Mouse (Mus musculus) testis, adult 2 months (tissue): ENCODE data around the gene Gm5105. TPM values are rescaled to one million over a fixed set of nuclear protein-coding genes. Genes with fewer than 3 reads are reported as not detected.

Source experiments
- H3K27ac ChIP-seq: fragments of 200-500 bp; 2 replicates; pipeline ENCODE4 v1.5.1; 2012; ENCODE audit warnings: low read depth, low read length; ENCODE audit not compliant: control insufficient read depth, insufficient read depth
- H3K27me3 ChIP-seq: fragments of 200-500 bp; 2 replicates; pipeline ENCODE4 v1.6.1; 2012; ENCODE audit warnings: mild to moderate bottlenecking, low read length, moderate library complexity; ENCODE audit not compliant: control insufficient read depth, insufficient read depth
- H3K36me3 ChIP-seq: fragments of 200-500 bp; 2 replicates; pipeline ENCODE4 v1.6.1; 2012; ENCODE audit warnings: mild to moderate bottlenecking, low read length; ENCODE audit not compliant: control insufficient read depth, insufficient read depth
- H3K4me1 ChIP-seq: fragments of 200-500 bp; 2 replicates; pipeline ENCODE4 v1.6.1; 2012; ENCODE audit warnings: low read length; ENCODE audit not compliant: control insufficient read depth, insufficient read depth
- H3K4me3 ChIP-seq: fragments of 200-500 bp; 2 replicates; pipeline ENCODE4 v1.5.1; 2012; ENCODE audit warnings: low read depth, mild to moderate bottlenecking, low read length, moderate library complexity, mixed read lengths; ENCODE audit not compliant: control insufficient read depth
- CTCF ChIP-seq: fragments of 200-500 bp; IDR thresholded peaks from 2 replicates; pipeline ENCODE4 v1.5.1; 2012; ENCODE audit warnings: low read depth, mild to moderate bottlenecking, inconsistent platforms, low read length, moderate library complexity; ENCODE audit not compliant: control insufficient read depth, insufficient read depth, insufficient replicate concordance
- POLR2A ChIP-seq: fragments of 200-500 bp; IDR thresholded peaks from 2 replicates; pipeline ENCODE4 v1.6.1; 2012; ENCODE audit warnings: low read depth, mild to moderate bottlenecking, inconsistent platforms, low read length, moderate library complexity; ENCODE audit not compliant: control insufficient read depth
- polyA plus RNA-seq: library from polyadenylated mRNA; depleted of rRNA; stranded (reverse); fragments of >200 nt; gene quantifications from 2 replicates; pipeline ENCODE4 v1.2.3, GENCODE M21; 2012; rRNA removed

Gene Gm5105
- polyA plus RNA-seq, 1 experiment, result not detected

DNA sequence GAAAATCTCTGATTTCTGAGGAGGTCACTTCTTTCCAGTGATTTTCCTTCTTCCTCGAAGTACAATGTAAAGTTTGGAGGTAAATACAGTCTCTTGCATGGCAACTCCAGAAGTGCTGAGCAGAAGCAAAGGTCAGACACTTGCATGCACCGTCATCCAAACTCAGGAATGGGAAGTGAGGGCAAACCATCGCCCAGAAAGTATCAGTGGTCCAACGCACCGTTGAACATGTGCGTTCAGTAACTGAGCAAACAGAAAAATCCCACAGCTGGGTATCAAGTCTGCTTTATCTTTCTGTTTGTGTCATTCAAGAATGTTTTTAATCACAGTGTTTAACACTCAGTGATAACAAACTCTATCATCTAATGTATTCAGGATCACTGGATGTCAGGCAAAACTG lies 64.6 kb downstream of the Gm5105 start:
- Histone ChIP-seq H3K27me3 (no peaks in the 10 kb centered on the region; the same call in 1 of the 2 replicates), H3K27ac (no peak overlapping the region), H3K4me3 (no peak overlapping the region), H3K4me1 (peaks cover 4% of the 10 kb centered on the region), H3K36me3 (no peaks in the 10 kb centered on the region)
- TF ChIP-seq CTCF, result no peak
- TF ChIP-seq POLR2A, result no peak

DNA sequence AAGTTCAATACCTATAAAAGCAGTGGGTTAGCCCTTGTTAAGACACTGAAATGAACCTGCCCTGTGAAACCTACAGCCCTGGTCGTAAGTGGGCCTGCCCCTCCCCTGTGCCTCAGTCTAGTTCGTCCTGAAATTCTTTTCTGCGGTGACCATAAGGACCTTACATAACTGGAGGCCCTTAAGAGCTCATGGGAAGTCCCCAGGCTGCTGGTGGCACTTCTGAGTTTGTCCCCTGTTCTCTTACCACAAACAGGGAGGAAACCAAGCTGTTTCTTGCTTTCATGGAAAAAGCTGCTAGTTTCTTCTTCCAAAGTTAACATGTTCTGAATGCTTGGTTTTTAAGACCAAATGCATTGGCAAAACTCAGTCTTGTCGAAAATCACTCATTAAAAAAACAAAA lies 65.3 kb downstream of the Gm5105 start:
- TF ChIP-seq CTCF (no peak), POLR2A (no peak)
- Histone ChIP-seq H3K27ac (no peak overlapping the region), H3K4me3 (no peak overlapping the region), H3K27me3 (no peaks in the 10 kb centered on the region; the same call in 1 of the 2 replicates), H3K36me3 (no peaks in the 10 kb centered on the region), H3K4me1 (peaks cover 4% of the 10 kb centered on the region)

DNA sequence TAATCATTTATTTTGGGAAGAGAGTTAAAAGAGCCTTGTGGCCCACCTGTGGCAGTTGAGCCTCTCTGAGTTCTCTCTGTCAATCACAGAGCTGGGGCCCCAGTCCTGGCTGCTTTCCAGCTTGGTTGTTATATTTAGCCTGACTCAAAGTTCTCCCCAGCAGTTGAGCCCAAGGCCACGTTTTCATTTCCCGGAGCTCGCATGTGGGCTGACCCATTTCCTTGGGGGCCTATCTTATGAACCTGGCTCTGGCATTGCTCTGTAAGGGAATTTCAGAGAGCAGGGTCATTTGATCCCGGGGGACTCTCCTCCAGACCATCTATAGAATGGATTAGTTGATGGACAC lies 66.5 kb downstream of the Gm5105 start:
- TF ChIP-seq CTCF, result no peak
- no peak for TF ChIP-seq POLR2A
- H3K27me3 ChIP-seq, result no peaks in the 10 kb centered on the region; the same call in 1 of the 2 replicates

DNA sequence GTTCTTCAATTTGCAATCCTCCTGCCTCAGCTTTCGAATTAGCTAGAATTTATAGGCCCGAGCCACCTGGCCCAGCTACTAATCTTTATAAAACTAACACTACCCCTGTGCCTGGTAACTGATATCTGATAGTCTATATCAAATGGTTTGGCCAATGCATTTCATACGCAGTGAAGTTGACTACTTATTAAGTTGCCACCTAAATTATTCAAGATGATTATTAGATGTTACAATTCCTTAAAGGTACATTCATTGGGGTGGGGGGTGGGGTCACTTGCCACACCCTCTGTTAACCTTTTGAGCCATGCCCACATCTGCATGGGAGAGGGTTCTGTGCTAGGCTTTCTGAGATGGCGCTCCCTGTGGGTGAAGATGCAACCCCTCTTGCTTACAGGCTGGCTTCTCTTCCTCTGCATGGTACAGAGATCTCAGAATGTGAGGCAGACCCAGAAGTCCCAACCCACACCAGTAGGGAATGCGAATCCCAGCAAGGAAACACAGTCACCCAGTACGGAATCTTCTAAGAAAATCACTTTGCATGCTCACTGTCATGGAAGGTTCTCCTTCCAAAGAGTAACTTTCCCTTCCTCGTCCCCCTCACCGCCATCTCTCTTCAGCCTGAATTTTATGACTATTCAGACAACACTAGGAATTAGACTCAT lies 67.0 kb downstream of the Gm5105 start:
- Histone ChIP-seq H3K27me3 (no peaks in the 10 kb centered on the region; the same call in 1 of the 2 replicates), H3K4me1 (peaks cover 4% of the 10 kb centered on the region), H3K27ac (no peak overlapping the region), H3K36me3 (no peaks in the 10 kb centered on the region), H3K4me3 (no peak overlapping the region)
- TF ChIP-seq POLR2A (no peak), CTCF (no peak)

More for the DNA sequence above, 66.5 kb downstream of the Gm5105 start:
- Histone ChIP-seq H3K27ac (no peak overlapping the region), H3K4me3 (no peak overlapping the region), H3K4me1 (peaks cover 4% of the 10 kb centered on the region), H3K36me3 (no peaks in the 10 kb centered on the region)

DNA sequence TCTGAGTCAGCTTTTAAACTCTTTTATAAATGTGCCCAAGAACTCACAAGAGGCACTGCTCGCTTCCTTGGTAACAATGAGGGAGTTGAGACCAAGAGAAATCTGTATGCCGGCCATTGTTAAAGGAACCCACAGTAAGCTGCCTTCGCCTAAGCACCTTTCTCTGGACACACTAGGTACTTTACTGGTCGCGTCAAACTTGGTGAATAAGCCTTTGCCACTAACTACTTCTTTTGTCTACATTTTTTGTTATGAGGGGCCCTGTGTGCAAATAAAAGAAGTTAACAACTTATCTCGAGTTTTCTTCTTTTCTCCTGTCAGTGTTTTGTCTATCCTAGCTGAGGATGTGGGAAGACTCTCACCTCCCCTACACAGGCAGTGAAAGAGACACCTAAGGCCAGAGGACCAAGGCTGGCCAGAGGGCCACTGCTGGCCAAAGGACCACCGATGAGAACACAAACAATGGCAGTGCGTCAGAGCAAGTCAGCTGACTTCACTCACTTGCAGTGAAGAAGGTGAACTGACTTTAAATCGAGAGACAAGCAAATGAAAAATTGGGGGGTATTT lies 67.9 kb downstream of the Gm5105 start:
- H3K27ac ChIP-seq, result no peak overlapping the region
- no peaks in the 10 kb centered on the region; the same call in 1 of the 2 replicates for H3K27me3 ChIP-seq
- no peaks in the 10 kb centered on the region for H3K36me3 ChIP-seq
- H3K4me3 ChIP-seq, result no peak overlapping the region
- H3K4me1 ChIP-seq, result peaks cover 4% of the 10 kb centered on the region
- no peak for TF ChIP-seq CTCF
- no peak for TF ChIP-seq POLR2A

Other genes with a start within 250 kb of the Gm5105 start
- gene H2afz, start 202.9 kb downstream of the Gm5105 start, polyA plus RNA-seq, result 782 and 970 TPM in 2 replicates
- 65.5 and 76.7 TPM in 2 replicates for gene Dnajb14, start 199.7 kb downstream of the Gm5105 start, polyA plus RNA-seq
- gene Lamtor3, start 148.9 kb downstream of the Gm5105 start, polyA plus RNA-seq, result 12.9 and 15.0 TPM in 2 replicates
- 24.9 and 26.6 TPM in 2 replicates for gene Dapp1, start 85.8 kb downstream of the Gm5105 start, polyA plus RNA-seq
- 0.01 TPM in 1 of 2 replicates, not detected in the other for gene 1110002E22Rik, start 2.3 kb downstream of the Gm5105 start, polyA plus RNA-seq
- gene Trmt10a, start 76.1 kb upstream of the Gm5105 start, polyA plus RNA-seq, result 36.2 and 37.1 TPM in 2 replicates
- 8.2 and 10.9 TPM in 2 replicates for gene Mttp, start 77.6 kb upstream of the Gm5105 start, polyA plus RNA-seq
- gene 4930579F01Rik, start 126.4 kb upstream of the Gm5105 start, polyA plus RNA-seq, result 93.6 and 96.6 TPM in 2 replicates
- gene Adh7, start 150.4 kb upstream of the Gm5105 start, polyA plus RNA-seq, result 4.7 and 4.8 TPM in 2 replicates
- gene Adh1, start 193.6 kb upstream of the Gm5105 start, polyA plus RNA-seq, result 6.5 and 13.5 TPM in 2 replicates
- gene Adh6a, start 245.9 kb upstream of the Gm5105 start, polyA plus RNA-seq, result not detected in 2 replicates